Mouse (Mus musculus): ENCODE measurements around the gene Gm45140.

DNA sequence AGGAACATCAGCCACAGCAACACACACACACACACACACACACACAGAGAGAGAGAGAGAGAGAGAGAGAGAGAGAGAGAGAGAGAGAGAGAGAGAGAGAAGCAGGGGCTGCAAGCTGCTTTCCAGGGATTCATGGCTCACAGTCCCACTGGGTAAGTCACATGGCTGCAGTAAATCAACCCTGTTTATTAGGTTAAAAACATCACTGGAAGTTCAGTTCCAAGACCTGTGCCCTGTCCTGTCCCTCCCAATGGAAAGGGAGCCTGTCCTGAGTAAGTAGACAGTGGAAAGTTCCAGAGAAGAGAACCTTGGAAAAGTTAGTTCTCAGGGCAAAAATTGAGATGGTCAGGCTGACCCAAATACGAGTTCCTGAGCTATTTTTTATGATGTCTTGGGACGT lies 38.3 kb downstream of the Gm45140 start:
- TF ChIP-seq CTCF (IDR thresholded peaks at IDR 0.05; ENCODE audit: insufficient read depth, low read depth, low read length) (no peak), POLR2A (IDR thresholded peaks at IDR 0.05; ENCODE audit: insufficient read depth, low read depth, low read length) (no peak)

Measured in olfactory bulb, adult 2 months (tissue).